Mouse (Mus musculus): Measurements from ENCODE around the gene Ubp1.

The Ubp1 gene

GRCm38 (mm10) chr9:113970041-113970440 is 39.3 kb downstream of the Ubp1 start:
- DNase-seq = no peak

GRCm38 (mm10) chr9:113971615-113972014 is 40.9 kb downstream of the Ubp1 start:
- DNase-seq = no peak

- DNase-seq = no peak
Measured at GRCm38 (mm10) chr9:113973857-113974256, 43.1 kb downstream of the Ubp1 start.

- no peak for DNase-seq
Measured at GRCm38 (mm10) chr9:113974945-113975344, 44.2 kb downstream of the Ubp1 start.

- DNase-seq = no peak
Measured at GRCm38 (mm10) chr9:113975442-113975841, 44.7 kb downstream of the Ubp1 start.

GRCm38 (mm10) chr9:113976264-113976663 is 45.5 kb downstream of the Ubp1 start:
- no peak for DNase-seq

GRCm38 (mm10) chr9:113977225-113977840 is 46.6 kb downstream of the Ubp1 start:
- DNase-seq = no peak

GRCm38 (mm10) chr9:113978656-113979055 is 47.9 kb downstream of the Ubp1 start:
- no peak for DNase-seq

GRCm38 (mm10) chr9:113979356-113979755 is 48.6 kb downstream of the Ubp1 start:
- peak; percentile 63 for DNase-seq

- peak; percentile 28 for DNase-seq
Measured at GRCm38 (mm10) chr9:113981099-113981880, 50.6 kb downstream of the Ubp1 start.

- DNase-seq = no peak
Measured at GRCm38 (mm10) chr9:113982451-113982850, 51.7 kb downstream of the Ubp1 start.

- DNase-seq = no peak
Measured at GRCm38 (mm10) chr9:113982883-113983670, 52.3 kb downstream of the Ubp1 start.

GRCm38 (mm10) chr9:113984946-113985620 is 54.3 kb downstream of the Ubp1 start:
- DNase-seq = peak; percentile 80

GRCm38 (mm10) chr9:113990547-113991248 is 60.0 kb downstream of the Ubp1 start:
- DNase-seq = peak; percentile 88

GRCm38 (mm10) chr9:113992810-113993209 is 62.1 kb downstream of the Ubp1 start:
- DNase-seq = no peak

- no peak for DNase-seq
Measured at GRCm38 (mm10) chr9:113998311-113998710, 67.6 kb downstream of the Ubp1 start.

- DNase-seq = peak; percentile 45
Measured at GRCm38 (mm10) chr9:114006801-114007200, 76.1 kb downstream of the Ubp1 start.

- peak; percentile 37 for DNase-seq
Measured at GRCm38 (mm10) chr9:114007850-114008350, 77.2 kb downstream of the Ubp1 start.

GRCm38 (mm10) chr9:114009526-114009925 is 78.8 kb downstream of the Ubp1 start:
- DNase-seq = no peak

GRCm38 (mm10) chr9:114011203-114011602 is 80.5 kb downstream of the Ubp1 start:
- no peak for DNase-seq

GRCm38 (mm10) chr9:114014034-114014433 is 83.3 kb downstream of the Ubp1 start:
- DNase-seq = no peak

- peak; percentile 16 for DNase-seq
Measured at GRCm38 (mm10) chr9:114015724-114016123, 85.0 kb downstream of the Ubp1 start.
